Mouse (Mus musculus): ENCODE measurements around the gene Rab7b. TPM values are rescaled to one million over a fixed set of nuclear protein-coding genes. Genes with fewer than 3 reads are reported as not detected.

Gene Rab7b
- total and polyA plus RNA-seq, 3 experiments = 0.19 TPM; not detected in 2

GRCm38 (mm10) chr1:131698770-131699169 is 10.3 kb downstream of the Rab7b start (continued):
- TF ChIP-seq E2F4 (IDR thresholded peaks at IDR 0.05; ENCODE audit: insufficient replicate concordance, low read depth, low read length) (no peak), ZNF384 (IDR thresholded peaks at IDR 0.05; ENCODE audit: low read depth, low read length) (no peak), JUN (IDR thresholded peaks at IDR 0.05; ENCODE audit: insufficient read depth, low read depth, low read length) (peak; percentile 90), MYC (IDR thresholded peaks at IDR 0.05; ENCODE audit: low read depth, low read length) (0 out of 2 replicates have a peak, but pooled peaks have one; percentile 18), RCOR1 (conservative IDR thresholded peaks at IDR 0.05; ENCODE audit: low read depth, low read length) (peak; percentile 95), MAFK (IDR thresholded peaks at IDR 0.05; ENCODE audit: insufficient replicate concordance, low read length) (peak; percentile 78; the same call in 1 of the 2 replicates), NRF1 (IDR thresholded peaks at IDR 0.05; ENCODE audit: low read depth, low read length) (no peak), ELF1 (IDR thresholded peaks at IDR 0.05; ENCODE audit: low read depth, low read length) (no peak)

GRCm38 (mm10) chr1:131699642-131700041 is 11.1 kb downstream of the Rab7b start:
- no peak for DNase-seq (ENCODE audit: extremely low read depth)
- in situ Hi-C loops (cut with MboI; ENCODE audit: low pct_ligation_motif_present, low pct_unique_long_range_greater_than_20kb, low sequenced_read_pairs) (loop anchor here (25.0 kb wide), 1 partner anchor 138 kb away; the partner anchor contains the start of gene Slc41a1), dilution Hi-C loops (cut with MboI; ENCODE audit: extremely low pct_ligation_motif_present, extremely low pct_unique_long_range_greater_than_20kb, low sequenced_read_pairs) (no loop called here)
- TF ChIP-seq ETS1 (conservative IDR thresholded peaks at IDR 0.05; ENCODE audit: low read depth, low read length) (no peak), USF2 (conservative IDR thresholded peaks at IDR 0.05; ENCODE audit: low read depth, low read length) (no peak), GABPA (IDR thresholded peaks at IDR 0.05; ENCODE audit: insufficient replicate concordance, low read depth, low read length) (no peak), MEF2A (IDR thresholded peaks at IDR 0.05; ENCODE audit: borderline replicate concordance, low read depth, low read length) (no peak), JUND (conservative IDR thresholded peaks at IDR 0.05; ENCODE audit: low read depth, low read length) (no peak), MAX (IDR thresholded peaks at IDR 0.05; ENCODE audit: low read length) (no peak), KAT2A (IDR thresholded peaks at IDR 0.05; ENCODE audit: insufficient replicate concordance, low read length) (no peak), NRF1 (IDR thresholded peaks at IDR 0.05; ENCODE audit: low read depth, low read length) (no peak), USF1 (IDR thresholded peaks at IDR 0.05; ENCODE audit: low read depth, low read length) (no peak), TCF12 (IDR thresholded peaks at IDR 0.05; ENCODE audit: low read depth, low read length) (no peak), RAD21 (IDR thresholded peaks at IDR 0.05; ENCODE audit: low read depth, low read length) (no peak), CHD2 (IDR thresholded peaks at IDR 0.05; ENCODE audit: low read length) (no peak), ZNF384 (IDR thresholded peaks at IDR 0.05; ENCODE audit: low read depth, low read length) (no peak), RCOR1 (conservative IDR thresholded peaks at IDR 0.05; ENCODE audit: low read depth, low read length) (no peak), HCFC1 (IDR thresholded peaks at IDR 0.05; ENCODE audit: low read depth, low read length) (no peak), MAFK (IDR thresholded peaks at IDR 0.05; ENCODE audit: insufficient replicate concordance, low read length) (no peak), MYC (IDR thresholded peaks at IDR 0.05; ENCODE audit: low read depth, low read length) (no peak), POLR2A (IDR thresholded peaks at IDR 0.05; ENCODE audit: low read depth, low read length) (no peak), IRF4 (IDR thresholded peaks at IDR 0.05; ENCODE audit: low read depth, low read length) (no peak)
- Histone ChIP-seq H3K9ac (ENCODE audit: insufficient read depth, low read depth) (no peak overlapping the region), H3K36me3 (replicated peaks in 1 of 2; ENCODE audit: control insufficient read depth in 1 of 2, insufficient read depth in 1 of 2, low read length in 1 of 2) (no peaks in the 10 kb centered on the region), H3K27me3 (replicated peaks) (no peaks in the 10 kb centered on the region), H3K4me1 (ENCODE audit: control insufficient read depth in 1 of 2, insufficient read depth in 2 of 2) (peaks cover 28 to 75% of the 10 kb centered on the region in 2 experiments), H3K4me2 (ENCODE audit: insufficient read depth, low read depth, poor library complexity, severe bottlenecking) (0 out of 2 replicates have a peak overlapping the region, but pooled peaks have one; percentile 14), H3K79me2 (replicated peaks; ENCODE audit: control insufficient read depth, extremely low read depth, insufficient read depth, poor library complexity, severe bottlenecking) (no peaks in the 10 kb centered on the region), H3K27ac (ENCODE audit: insufficient read depth, low read depth) (no peak overlapping the region), H3K9me3 (replicated peaks; ENCODE audit: low read length) (no peaks in the 10 kb centered on the region), H3K4me3 (replicated peaks in 1 of 3; ENCODE audit: low read depth in 2 of 3, low read length in 2 of 3, poor library complexity in 1 of 3) (no peak overlapping the region)
